Mouse (Mus musculus) hindbrain, embryonic 10.5 days (tissue): ENCODE data around the gene Pdzd7. TPM values are rescaled to one million over a fixed set of nuclear protein-coding genes. Genes with fewer than 3 reads are reported as not detected.

Source experiments
- DNase-seq: peaks from one replicate; pipeline ENCODE4 v3.0.0-alpha.2; 2017; ENCODE audit warnings: low spot score
- H3K27ac ChIP-seq: fragments of 300-500 bp; sonication (generic); 2 replicates; pipeline ENCODE4 v1.5.1; 2016; ENCODE audit warnings: mild to moderate bottlenecking, moderate library complexity
- H3K27me3 ChIP-seq: fragments of 300-500 bp; sonication (generic); 2 replicates; pipeline ENCODE4 v1.6.1; 2016; ENCODE audit warnings: mild to moderate bottlenecking; ENCODE audit not compliant: poor library complexity, insufficient read depth, severe bottlenecking
- H3K36me3 ChIP-seq: fragments of 300-500 bp; sonication (generic); 2 replicates; pipeline ENCODE4 v1.6.1; 2016; ENCODE audit warnings: mild to moderate bottlenecking, moderate library complexity
- H3K4me1 ChIP-seq: fragments of 300-500 bp; sonication (generic); replicated peaks from 2 replicates; pipeline ENCODE4 v1.6.1; 2016; ENCODE audit warnings: mild to moderate bottlenecking
- H3K4me3 ChIP-seq: fragments of 300-500 bp; sonication (generic); 2 replicates; pipeline ENCODE4 v1.5.1; 2016; ENCODE audit warnings: mild to moderate bottlenecking, moderate library complexity
- H3K9me3 ChIP-seq: fragments of 300-500 bp; sonication (generic); 2 replicates; pipeline ENCODE4 v1.6.1; 2016; ENCODE audit warnings: mild to moderate bottlenecking, moderate library complexity
- WGBS: fragments of 180-500 bp; shearing (Covaris S2); methylation state at CpG from one replicate; pipeline ENCODE4 v1.1.7; 2016; 5-methylcytosine and 5-hydroxymethylcytosine counted together
- polyA plus RNA-seq: library from polyadenylated mRNA; unstranded; fragments of >200 nt; fragmentation: Nextera tagmentation; extraction: Ambion mirVana; gene quantifications from 2 replicates; pipeline ENCODE4 v1.2.1, GENCODE M21; 2016

Gene Pdzd7
- 0.26 and 0.40 TPM in 2 replicates for polyA plus RNA-seq

GRCm38 (mm10) chr19:45045651-45046050 is at the start of gene Pdzd7:
Gene Pdzd7 (minus strand): TSS chr19:45045717.
- DNase-seq: no peak
- Histone ChIP-seq H3K4me1 (peaks cover 53% of the 10 kb centered on the region), H3K36me3 (no peaks in the 10 kb centered on the region), H3K4me3 (peak within 1 kb of the TSS; percentile 61), H3K27me3 (peaks cover 92% of the 10 kb centered on the region), H3K27ac (peak within 1 kb of the TSS; percentile 86), H3K9me3 (no peaks in the 10 kb centered on the region)
- 75% methylated on average over 5 of the region's 5 CpGs for WGBS

- Histone ChIP-seq H3K36me3 (no peaks in the 10 kb centered on the region), H3K9me3 (no peaks in the 10 kb centered on the region), H3K27me3 (peaks cover 100% of the 10 kb centered on the region), H3K27ac (no peak overlapping the region), H3K4me1 (peaks cover 58% of the 10 kb centered on the region), H3K4me3 (no peak overlapping the region)
- 17% methylated on average over 11 of the region's 11 CpGs for WGBS
- peak; percentile 66 for DNase-seq
These were observed 36.5 kb upstream of the Pdzd7 start for GRCm38 (mm10) chr19:45081841-45082550.

- Histone ChIP-seq H3K27me3 (peaks cover 100% of the 10 kb centered on the region), H3K36me3 (no peaks in the 10 kb centered on the region), H3K4me1 (peaks cover 65% of the 10 kb centered on the region), H3K4me3 (peak overlapping the region; percentile 44), H3K27ac (no peak overlapping the region), H3K9me3 (no peaks in the 10 kb centered on the region)
- peak; percentile 82 for DNase-seq
- WGBS: 0% methylated on average over 5 of the region's 5 CpGs
These were observed 35.8 kb upstream of the Pdzd7 start for GRCm38 (mm10) chr19:45081279-45081678.

GRCm38 (mm10) chr19:45080711-45081110 is 35.2 kb upstream of the Pdzd7 start:
- Histone ChIP-seq H3K27me3 (peaks cover 100% of the 10 kb centered on the region), H3K27ac (no peak overlapping the region), H3K4me1 (peaks cover 68% of the 10 kb centered on the region), H3K9me3 (no peaks in the 10 kb centered on the region), H3K36me3 (no peaks in the 10 kb centered on the region), H3K4me3 (peak overlapping the region; percentile 44)
- peak; percentile 31 for DNase-seq
- 1% methylated on average over 17 of the region's 17 CpGs for WGBS

GRCm38 (mm10) chr19:45079769-45080515 is 34.4 kb upstream of the Pdzd7 start:
- no peaks in the 10 kb centered on the region for H3K36me3 ChIP-seq
- H3K4me3 ChIP-seq: peak overlapping the region; percentile 44
- DNase-seq: peak; percentile 59
- WGBS: under 1% methylated on average over 45 of the region's 45 CpGs
- no peaks in the 10 kb centered on the region for H3K9me3 ChIP-seq
- peaks cover 100% of the 10 kb centered on the region for H3K27me3 ChIP-seq
- peaks cover 74% of the 10 kb centered on the region for H3K4me1 ChIP-seq
- H3K27ac ChIP-seq: peak overlapping the region; percentile 29; the same call in 1 of the 2 replicates

- 6% methylated on average over 17 of the region's 17 CpGs for whole genome bisulfite sequencing
- no peaks in the 10 kb centered on the region for H3K9me3 ChIP-seq
- peak; percentile 53 for DNase-seq
- peak overlapping the region; percentile 44 for H3K4me3 ChIP-seq
- peaks cover 73% of the 10 kb centered on the region for H3K4me1 ChIP-seq
- no peak overlapping the region for H3K27ac ChIP-seq
- no peaks in the 10 kb centered on the region for H3K36me3 ChIP-seq
- H3K27me3 ChIP-seq: peaks cover 92% of the 10 kb centered on the region
These were observed 33.7 kb upstream of the Pdzd7 start for GRCm38 (mm10) chr19:45078971-45079764.

DNA sequence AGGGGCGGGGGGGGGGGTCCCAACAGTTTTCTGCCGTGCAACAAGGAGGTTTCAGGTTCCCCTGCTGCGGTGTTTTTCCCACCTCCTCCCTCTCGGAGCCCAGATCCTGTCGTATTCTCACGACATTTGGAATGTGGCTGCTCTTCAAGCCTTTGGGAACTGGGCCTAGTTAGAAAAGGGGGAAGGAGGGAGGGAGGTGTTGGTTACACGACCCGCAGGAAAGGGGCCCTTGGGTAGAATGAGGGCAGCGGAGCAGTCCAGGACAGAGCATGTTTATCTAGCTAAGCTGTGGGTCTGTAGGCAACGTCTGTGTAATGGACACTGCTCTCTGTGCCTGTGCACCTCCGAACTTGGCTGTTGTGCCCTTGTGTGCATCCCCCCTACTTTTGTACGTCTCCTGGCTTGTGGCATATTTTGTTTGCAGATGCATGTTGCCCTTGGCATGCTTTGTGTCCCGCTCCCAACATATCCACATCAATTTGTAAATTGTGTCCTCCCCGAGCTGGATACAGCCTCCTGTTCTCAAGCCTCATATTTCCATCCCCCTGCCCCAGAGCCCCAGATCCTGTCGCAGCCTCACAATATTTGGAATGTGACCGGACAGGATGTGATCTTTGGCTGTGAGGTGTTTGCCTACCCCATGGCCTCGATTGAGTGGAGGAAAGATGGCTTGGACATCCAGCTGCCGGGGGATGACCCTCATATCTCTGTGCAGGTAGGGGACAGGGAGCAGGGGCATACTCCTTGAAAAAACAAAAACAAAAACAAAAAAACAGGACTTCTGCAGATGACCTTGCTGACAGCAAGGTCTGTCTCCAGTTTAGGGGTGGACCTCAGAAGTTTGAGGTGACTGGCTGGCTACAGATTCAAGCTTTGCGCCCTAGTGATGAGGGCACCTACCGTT is 32.5 kb upstream of the Pdzd7 start:
- no peak for DNase-seq
- Histone ChIP-seq H3K27ac (no peak overlapping the region), H3K27me3 (peaks cover 88% of the 10 kb centered on the region), H3K36me3 (no peaks in the 10 kb centered on the region), H3K4me1 (peaks cover 67% of the 10 kb centered on the region), H3K9me3 (no peaks in the 10 kb centered on the region), H3K4me3 (0 out of 2 replicates have a peak overlapping the region, but pooled peaks have one; percentile 2)
- WGBS: 5% methylated on average over 20 of the region's 20 CpGs

- Histone ChIP-seq H3K9me3 (no peaks in the 10 kb centered on the region), H3K4me3 (peak overlapping the region; percentile 72), H3K27ac (peak overlapping the region; percentile 50; the same call in 1 of the 2 replicates), H3K4me1 (peaks cover 64% of the 10 kb centered on the region), H3K27me3 (peaks cover 85% of the 10 kb centered on the region), H3K36me3 (no peaks in the 10 kb centered on the region)
- DNase-seq: peak; percentile 72
- WGBS: under 1% methylated on average over 62 of the region's 62 CpGs
These were observed 31.3 kb upstream of the Pdzd7 start for GRCm38 (mm10) chr19:45076586-45077510.

GRCm38 (mm10) chr19:45076036-45076575 is 30.6 kb upstream of the Pdzd7 start:
- H3K27me3 ChIP-seq: peaks cover 85% of the 10 kb centered on the region
- H3K4me1 ChIP-seq: peaks cover 60% of the 10 kb centered on the region
- WGBS: 6% methylated on average over 17 of the region's 17 CpGs
- H3K36me3 ChIP-seq: no peaks in the 10 kb centered on the region
- no peak for DNase-seq
- H3K9me3 ChIP-seq: no peaks in the 10 kb centered on the region
- peak overlapping the region; percentile 72 for H3K4me3 ChIP-seq
- no peak overlapping the region for H3K27ac ChIP-seq

- Histone ChIP-seq H3K27ac (peak overlapping the region; percentile 91), H3K4me1 (peaks cover 54% of the 10 kb centered on the region), H3K9me3 (no peaks in the 10 kb centered on the region), H3K27me3 (peaks cover 85% of the 10 kb centered on the region), H3K36me3 (no peaks in the 10 kb centered on the region), H3K4me3 (peak overlapping the region; percentile 72)
- peak; percentile 57 for DNase-seq
- under 1% methylated on average over 32 of the region's 32 CpGs for WGBS
These were observed 30.0 kb upstream of the Pdzd7 start for GRCm38 (mm10) chr19:45075323-45076035.
